Mouse (Mus musculus) kidney, postnatal 0 days (tissue): Measurements from ENCODE around the gene Khk. TPM values are rescaled to one million over a fixed set of nuclear protein-coding genes. Genes with fewer than 3 reads are reported as not detected.

Source experiments
- ATAC-seq: fragments of 200-750 bp; cut with Nextera tagmentation; replicated peaks from 2 replicates; pipeline ENCODE4 v1.8.0; 2017; ENCODE audit warnings: low read depth, moderate number of reproducible peaks, moderate TSS enrichment, moderate library complexity; ENCODE audit not compliant: low FRiP score
- DNase-seq: peaks from one replicate; pipeline ENCODE4 v3.0.0-alpha.2; 2016; ENCODE audit warnings: low spot score
- H3K27ac ChIP-seq: fragments of 300-500 bp; sonication (generic); 2 replicates; pipeline ENCODE4 v1.5.1; 2014; ENCODE audit warnings: mild to moderate bottlenecking
- H3K27me3 ChIP-seq: fragments of 300-500 bp; sonication (generic); 2 replicates; pipeline ENCODE4 v1.6.1; 2014; ENCODE audit warnings: low read length, mixed read lengths; ENCODE audit not compliant: insufficient read depth
- H3K36me3 ChIP-seq: fragments of 300-500 bp; sonication (generic); 2 replicates; pipeline ENCODE4 v1.6.1; 2014; ENCODE audit warnings: low read length, mixed read lengths; ENCODE audit not compliant: insufficient read depth
- H3K4me1 ChIP-seq: fragments of 300-500 bp; sonication (generic); replicated peaks from 2 replicates; pipeline ENCODE4 v1.6.1; 2014; ENCODE audit warnings: antibody characterized with exemption, low read length, mixed read lengths; ENCODE audit not compliant: insufficient read depth
- H3K4me2 ChIP-seq: fragments of 300-500 bp; sonication (generic); 2 replicates; pipeline ENCODE4 v1.6.1; 2014; ENCODE audit warnings: mild to moderate bottlenecking, low read length, moderate library complexity, mixed read lengths
- H3K4me3 ChIP-seq: fragments of 300-500 bp; sonication (generic); replicated peaks from 2 replicates; pipeline ENCODE4 v1.5.1; 2014; ENCODE audit warnings: low read depth, low read length
- H3K9ac ChIP-seq: fragments of 300-500 bp; sonication (generic); 2 replicates; pipeline ENCODE4 v1.6.1; 2014; ENCODE audit warnings: low read depth, low read length
- H3K9me3 ChIP-seq: fragments of 300-500 bp; sonication (generic); replicated peaks from 2 replicates; pipeline ENCODE4 v1.6.1; 2016; ENCODE audit warnings: low read length, inconsistent platforms, mixed read lengths
- CTCF ChIP-seq: IDR thresholded peaks from 2 replicates; pipeline ENCODE4 v1.5.1; 2016; ENCODE audit warnings: antibody characterized with exemption, low read depth, mild to moderate bottlenecking, moderate library complexity
- WGBS: fragments of 180-500 bp; shearing (Covaris S2); extraction: QIAGEN DNeasy Blood & Tissue Kit; methylation state at CpG from one replicate; pipeline ENCODE4 v1.1.7; 2014; 5-methylcytosine and 5-hydroxymethylcytosine counted together
- polyA plus RNA-seq: library from polyadenylated mRNA; unstranded; fragments of >200 nt; fragmentation: Nextera tagmentation; extraction: Ambion mirVana; gene quantifications from 2 replicates; pipeline ENCODE4 v1.2.1, GENCODE M21; 2015

The Khk gene
- polyA plus RNA-seq, 1 experiment from 2014 or later = 70.6 TPM

DNA sequence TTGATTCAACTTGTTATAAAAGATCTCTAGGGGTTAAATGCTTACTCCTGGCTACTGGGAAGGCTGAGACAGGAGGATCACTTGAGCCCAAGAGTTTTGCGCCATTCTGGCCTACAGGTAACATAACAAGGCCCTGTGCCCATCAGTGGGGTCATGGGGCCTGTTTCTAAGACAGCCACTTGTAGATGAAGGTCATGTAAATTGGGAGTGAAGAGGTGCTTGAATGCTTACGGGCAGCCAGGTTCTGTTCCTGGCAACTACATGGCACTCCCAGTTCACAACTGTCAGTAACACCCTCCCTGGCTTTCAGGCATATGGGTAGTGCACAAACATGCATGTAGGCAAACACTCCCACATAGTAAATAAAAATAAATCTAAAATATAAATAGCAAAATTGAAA, 29.7 kb downstream of the Khk start:
- Histone ChIP-seq H3K4me1 (peaks cover 5% of the 10 kb centered on the region), H3K36me3 (peaks cover 26% of the 10 kb centered on the region), H3K4me2 (peak overlapping the region; percentile 97; the same call in 1 of the 2 replicates), H3K4me3 (no peak overlapping the region), H3K9me3 (no peaks in the 10 kb centered on the region), H3K27me3 (no peaks in the 10 kb centered on the region), H3K9ac (no peak overlapping the region), H3K27ac (no peak overlapping the region)
- ATAC-seq (no peak), DNase-seq (no peak)
- TF ChIP-seq CTCF = no peak
- 90% methylated on average over 2 of the region's 2 CpGs for WGBS

DNA sequence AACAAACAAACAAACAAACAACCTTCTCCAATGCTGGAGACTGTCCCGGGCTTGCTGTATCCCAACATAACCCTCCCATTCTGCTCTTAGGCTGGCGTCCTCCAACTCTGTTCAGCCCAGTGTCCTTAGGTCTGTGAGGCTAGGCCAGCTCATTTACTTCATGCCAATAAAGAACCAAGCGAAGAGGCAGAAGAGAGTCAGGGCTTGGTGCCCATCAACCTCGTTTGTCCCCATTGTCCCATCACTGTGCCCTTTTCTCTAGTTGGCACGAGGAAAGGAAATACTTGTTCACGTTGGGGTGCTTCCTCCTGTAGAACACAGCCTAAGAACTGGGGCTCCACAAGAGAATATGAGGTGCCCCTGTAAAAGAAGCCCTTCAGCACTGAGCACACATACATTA, 30.5 kb downstream of the Khk start:
- no peak for DNase-seq
- no peak overlapping the region for H3K4me3 ChIP-seq
- H3K4me1 ChIP-seq = peaks cover 5% of the 10 kb centered on the region
- H3K36me3 ChIP-seq = peaks cover 27% of the 10 kb centered on the region
- TF ChIP-seq CTCF = no peak
- H3K9ac ChIP-seq = no peak overlapping the region
- no peaks in the 10 kb centered on the region for H3K27me3 ChIP-seq
- no peak overlapping the region for H3K27ac ChIP-seq
- WGBS = 84% methylated on average over 6 of the region's 6 CpGs
- no peak for ATAC-seq
- H3K9me3 ChIP-seq = no peaks in the 10 kb centered on the region
- no peak overlapping the region for H3K4me2 ChIP-seq

DNA sequence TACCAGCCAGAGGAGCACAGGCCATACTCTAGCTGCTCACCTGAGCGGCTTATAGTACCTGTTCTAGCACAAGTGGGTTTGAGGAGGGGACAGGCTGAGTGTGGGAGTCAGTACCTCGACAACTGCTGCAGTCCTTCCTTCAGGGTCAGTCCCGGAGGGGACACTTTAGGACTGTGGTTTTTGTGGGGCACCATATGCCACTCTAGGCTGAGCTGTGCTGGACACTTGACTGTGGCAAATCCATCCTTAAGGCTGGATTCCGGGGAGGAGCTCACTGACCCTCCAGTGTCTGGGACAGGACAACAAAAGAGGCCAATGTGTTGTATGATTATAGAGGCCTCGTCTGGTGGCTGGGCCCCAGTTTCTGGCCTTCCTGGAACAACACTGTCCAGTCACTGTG, 31.3 kb downstream of the Khk start:
- Histone ChIP-seq H3K9ac (no peak overlapping the region), H3K4me2 (no peak overlapping the region), H3K27me3 (no peaks in the 10 kb centered on the region), H3K27ac (no peak overlapping the region), H3K4me1 (peaks cover 6% of the 10 kb centered on the region), H3K9me3 (no peaks in the 10 kb centered on the region), H3K4me3 (no peak overlapping the region), H3K36me3 (peaks cover 27% of the 10 kb centered on the region)
- no peak for ATAC-seq
- no peak for TF ChIP-seq CTCF
- no peak for DNase-seq
- WGBS = 82% methylated on average over 5 of the region's 5 CpGs

DNA sequence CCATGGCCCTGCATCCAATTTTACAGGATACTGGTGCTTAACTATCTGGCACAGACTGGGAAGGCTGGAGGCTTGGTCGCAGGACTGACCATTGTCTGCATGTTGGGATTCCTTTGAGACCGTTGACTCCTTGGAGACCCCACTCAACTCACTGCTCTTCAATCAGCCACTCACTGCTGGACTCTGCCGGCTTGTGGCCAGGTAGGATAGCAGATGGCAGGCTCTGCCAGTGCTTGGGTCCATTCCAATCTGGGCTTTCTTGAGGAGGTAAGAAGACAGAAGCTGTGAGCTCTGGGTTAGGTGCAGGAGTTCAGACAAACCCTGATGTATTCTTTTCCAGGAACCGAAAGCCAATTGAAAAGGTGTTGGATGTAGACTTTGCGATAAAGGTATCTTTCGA, 32.8 kb downstream of the Khk start:
- WGBS = 96% methylated on average over 6 of the region's 6 CpGs
- H3K27ac ChIP-seq = no peak overlapping the region
- H3K4me3 ChIP-seq = no peak overlapping the region
- ATAC-seq (no peak), DNase-seq (no peak)
- peaks cover 27% of the 10 kb centered on the region for H3K36me3 ChIP-seq
- H3K27me3 ChIP-seq = no peaks in the 10 kb centered on the region
- no peak for TF ChIP-seq CTCF
- H3K4me1 ChIP-seq = peaks cover 17% of the 10 kb centered on the region
- H3K9me3 ChIP-seq = no peaks in the 10 kb centered on the region
- H3K9ac ChIP-seq = no peak overlapping the region
- H3K4me2 ChIP-seq = no peak overlapping the region

DNA sequence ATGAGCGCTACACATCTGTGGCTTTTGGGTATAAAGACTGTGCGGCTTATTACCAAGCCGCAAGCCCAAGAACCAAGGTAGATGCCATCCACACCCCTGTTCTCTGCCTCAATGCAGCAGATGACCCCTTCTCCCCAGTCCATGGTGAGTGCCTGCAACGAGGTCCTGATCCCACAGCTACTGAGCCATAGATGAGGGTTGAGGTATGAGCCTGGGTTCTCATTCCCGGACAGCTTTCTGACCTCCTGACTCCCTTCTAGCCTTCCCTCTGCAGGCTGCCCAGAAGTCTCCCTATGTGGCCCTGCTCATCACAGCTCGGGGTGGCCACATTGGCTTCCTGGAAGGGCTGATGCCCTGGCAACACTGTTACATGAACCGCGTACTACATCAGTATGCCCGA, 33.3 kb downstream of the Khk start:
- TF ChIP-seq CTCF = no peak
- DNase-seq (no peak), ATAC-seq (no peak)
- Histone ChIP-seq H3K4me2 (no peak overlapping the region), H3K9ac (no peak overlapping the region), H3K27me3 (no peaks in the 10 kb centered on the region), H3K4me3 (no peak overlapping the region), H3K4me1 (peaks cover 22% of the 10 kb centered on the region), H3K36me3 (peaks cover 27% of the 10 kb centered on the region), H3K27ac (no peak overlapping the region), H3K9me3 (no peaks in the 10 kb centered on the region)
- WGBS = 96% methylated on average over 9 of the region's 9 CpGs

DNA sequence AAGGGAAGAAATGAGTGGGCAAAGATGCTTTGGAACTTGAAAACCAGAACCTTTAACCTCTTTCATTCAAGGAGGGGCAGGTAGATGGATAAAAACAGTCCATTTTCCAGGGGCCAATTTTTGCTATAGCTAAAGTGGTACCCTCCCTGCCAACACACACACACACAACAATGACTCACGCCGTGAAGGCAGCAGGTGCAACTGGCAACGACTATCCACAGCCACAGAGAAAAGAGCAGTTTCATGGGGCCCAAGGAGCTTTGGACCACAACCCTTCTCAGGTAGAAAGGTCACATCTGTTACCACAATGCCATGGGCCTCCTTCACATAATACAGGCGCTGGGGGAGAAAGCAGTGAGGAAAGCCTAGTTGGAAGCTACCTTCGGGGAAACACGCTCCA, 34.5 kb downstream of the Khk start:
- Histone ChIP-seq H3K27me3 (no peaks in the 10 kb centered on the region), H3K4me3 (no peak overlapping the region), H3K9ac (no peak overlapping the region), H3K36me3 (peaks cover 27% of the 10 kb centered on the region), H3K4me2 (no peak overlapping the region), H3K9me3 (no peaks in the 10 kb centered on the region), H3K4me1 (peaks cover 18% of the 10 kb centered on the region; the same call in 1 of the 2 replicates), H3K27ac (no peak overlapping the region)
- TF ChIP-seq CTCF = no peak
- 94% methylated on average over 6 of the region's 6 CpGs for WGBS
- DNase-seq = no peak
- ATAC-seq = no peak

DNA sequence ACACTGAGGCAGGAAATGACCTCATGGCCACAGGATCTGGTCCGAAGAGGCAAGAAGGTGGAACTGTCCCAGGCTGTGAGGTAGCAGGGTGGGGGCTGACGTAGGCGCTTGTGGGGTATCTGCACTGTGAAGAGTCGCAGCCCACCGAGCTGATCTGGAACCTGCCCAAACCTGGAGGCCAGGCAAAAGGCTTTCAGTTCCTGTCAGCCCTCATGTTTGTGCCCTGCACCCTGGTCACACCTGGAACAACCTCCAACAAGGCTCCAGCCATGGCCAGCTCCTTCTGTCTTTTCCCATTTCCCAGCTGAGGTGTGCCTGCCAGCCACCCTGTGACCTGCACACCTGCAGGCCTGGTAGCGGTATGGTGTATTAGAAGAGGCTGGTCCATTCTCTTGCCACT, 36.7 kb downstream of the Khk start:
- 86% methylated on average over 6 of the region's 6 CpGs for WGBS
- H3K4me3 ChIP-seq = no peak overlapping the region
- peaks cover 18% of the 10 kb centered on the region; the same call in 1 of the 2 replicates for H3K4me1 ChIP-seq
- no peak overlapping the region for H3K9ac ChIP-seq
- peak overlapping the region; percentile 1; the same call in 1 of the 2 replicates for H3K4me2 ChIP-seq
- peaks cover 27% of the 10 kb centered on the region for H3K36me3 ChIP-seq
- no peak for ATAC-seq
- no peaks in the 10 kb centered on the region for H3K27me3 ChIP-seq
- no peaks in the 10 kb centered on the region for H3K9me3 ChIP-seq
- TF ChIP-seq CTCF = no peak
- DNase-seq = no peak
- no peak overlapping the region for H3K27ac ChIP-seq
